Mouse (Mus musculus) brain, embryonic 14.5 days (tissue): ENCODE measurements around the gene E030025P04Rik.

ENCODE experiments used
- CTCF ChIP-seq: fragments of 200-500 bp; IDR thresholded peaks from 2 replicates; pipeline ENCODE4 v1.5.1; 2012; ENCODE audit warnings: inconsistent platforms, mild to moderate bottlenecking, moderate library complexity, borderline replicate concordance; ENCODE audit not compliant: insufficient read depth, insufficient read length; ENCODE audit errors: extremely low read depth
- POLR2A ChIP-seq: fragments of 200-500 bp; IDR thresholded peaks from 2 replicates; pipeline ENCODE4 v1.6.1; 2012; ENCODE audit warnings: mild to moderate bottlenecking, inconsistent platforms, borderline replicate concordance; ENCODE audit not compliant: poor library complexity, insufficient read depth, insufficient read length, severe bottlenecking; ENCODE audit errors: extremely low read depth

GRCm38 (mm10) chr11:109181118-109181517, 36.9 kb upstream of the E030025P04Rik start:
- TF ChIP-seq CTCF (no peak), POLR2A (no peak)
